Mouse (Mus musculus) MEL-GATA-1-ER (cell line): Measurements from ENCODE around the gene Rufy3.

Source experiments
- DNase-seq: peaks from one replicate; pipeline ENCODE4 v3.0.0-alpha.2; 2012; ENCODE audit warnings: low read depth; ENCODE audit errors: extremely low read depth

Rufy3 gene

DNA sequence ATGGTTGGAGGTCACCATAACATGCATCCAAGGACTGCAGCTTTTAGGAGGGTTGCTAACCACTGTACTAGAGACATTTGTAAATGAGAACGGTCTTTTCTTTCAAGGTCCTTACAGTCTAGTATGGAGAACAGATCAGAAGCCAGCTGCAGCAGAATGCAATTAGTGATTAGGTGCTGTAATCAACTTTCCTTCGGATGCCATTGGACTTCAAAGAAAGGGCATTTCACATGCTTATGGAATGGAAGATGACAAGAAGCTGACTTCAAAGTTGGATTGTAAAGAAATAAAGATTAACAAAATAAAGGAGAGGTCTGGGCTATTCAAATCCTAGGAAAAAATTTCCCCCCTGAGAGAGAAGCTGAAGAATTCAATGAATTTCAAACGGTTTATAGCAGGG, 119.4 kb downstream of the Rufy3 start:
- DNase-seq, result no peak

GRCm38 (mm10) chr5:88685306-88685705, 120.5 kb downstream of the Rufy3 start:
- DNase-seq, result no peak

GRCm38 (mm10) chr5:88685745-88686299, 121.0 kb downstream of the Rufy3 start:
- DNase-seq, result no peak

- peak; percentile 27 for DNase-seq
Measured at GRCm38 (mm10) chr5:88687996-88688406, 123.2 kb downstream of the Rufy3 start.

- peak; percentile 86 for DNase-seq
Measured at GRCm38 (mm10) chr5:88688583-88689187, 123.8 kb downstream of the Rufy3 start.

DNA sequence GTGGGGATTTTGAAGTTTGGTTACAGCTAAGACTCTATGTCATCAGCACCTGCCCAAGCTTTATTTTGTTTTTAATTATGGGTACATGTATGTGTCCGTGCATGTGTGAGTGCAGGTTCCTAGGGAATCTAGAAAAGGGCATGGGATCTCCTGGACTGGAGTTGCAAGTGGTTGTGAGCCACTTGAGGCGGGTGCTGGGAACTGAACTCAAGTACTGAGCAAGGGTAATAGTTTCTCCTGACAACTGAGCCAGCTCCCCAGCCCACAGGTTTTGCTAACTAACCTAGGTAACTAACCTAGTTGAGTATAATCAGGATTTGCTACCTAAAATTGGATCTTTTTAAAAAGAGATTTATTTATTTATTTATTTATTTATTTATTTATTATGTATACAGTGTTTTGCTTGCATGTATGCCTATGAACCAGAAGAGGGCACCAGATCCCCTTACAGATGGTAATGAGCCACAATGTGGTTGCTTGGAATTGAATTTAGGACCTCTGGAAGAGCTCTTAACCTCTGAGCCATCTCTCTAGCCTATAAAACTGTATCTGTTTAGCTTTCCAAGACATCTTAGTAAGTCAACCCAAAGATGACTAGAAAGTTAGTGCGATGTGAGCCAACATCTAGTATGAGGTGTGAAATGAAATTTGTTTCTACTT, 124.6 kb downstream of the Rufy3 start:
- peak; percentile 54 for DNase-seq

DNA sequence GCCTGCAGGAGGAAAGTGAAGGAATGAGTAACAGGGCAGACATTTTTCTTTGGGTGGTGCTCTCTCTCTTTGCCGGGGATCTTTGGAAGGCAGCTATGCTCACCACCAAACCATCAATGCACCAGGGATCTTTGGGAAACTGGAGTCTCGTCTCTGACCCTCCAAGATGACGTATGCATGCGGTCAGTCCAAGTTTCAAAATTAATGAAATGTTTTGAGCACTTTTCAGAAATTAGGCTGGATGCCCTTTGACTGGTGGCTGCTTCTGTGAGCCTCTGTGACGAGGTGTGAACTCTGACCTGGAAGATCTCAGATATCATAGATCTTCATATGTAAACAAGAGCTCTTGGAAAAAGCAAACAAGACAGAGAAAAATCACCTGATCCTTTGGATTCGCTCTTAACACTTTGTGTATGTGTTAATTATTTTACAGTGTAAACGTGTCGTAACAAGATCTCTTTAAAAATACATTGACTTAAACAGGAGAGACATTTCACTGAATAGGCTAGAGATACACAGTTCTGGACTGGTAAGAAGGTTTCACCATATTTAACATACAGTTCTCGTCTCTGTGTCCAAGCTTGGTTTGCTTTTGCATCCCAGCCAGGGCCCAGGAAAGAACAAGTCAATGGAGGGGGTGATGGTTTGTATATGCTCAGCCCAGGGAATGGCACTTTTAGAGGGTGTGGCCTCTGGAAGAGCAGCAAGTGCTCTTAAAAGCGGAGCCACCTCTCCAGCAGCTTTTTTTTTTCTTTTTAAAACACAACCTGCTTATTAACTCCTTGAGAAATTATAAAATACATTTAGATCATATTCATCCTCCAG, 126.1 kb downstream of the Rufy3 start:
- no peak for DNase-seq

- DNase-seq, result no peak
Measured at GRCm38 (mm10) chr5:88691506-88692095, 126.8 kb downstream of the Rufy3 start.

- DNase-seq, result no peak
Measured at GRCm38 (mm10) chr5:88692586-88692985, 127.7 kb downstream of the Rufy3 start.

GRCm38 (mm10) chr5:88693057-88693456, 128.2 kb downstream of the Rufy3 start:
- DNase-seq, result no peak

- DNase-seq, result no peak
Measured at GRCm38 (mm10) chr5:88697291-88697690, 132.5 kb downstream of the Rufy3 start.

DNA sequence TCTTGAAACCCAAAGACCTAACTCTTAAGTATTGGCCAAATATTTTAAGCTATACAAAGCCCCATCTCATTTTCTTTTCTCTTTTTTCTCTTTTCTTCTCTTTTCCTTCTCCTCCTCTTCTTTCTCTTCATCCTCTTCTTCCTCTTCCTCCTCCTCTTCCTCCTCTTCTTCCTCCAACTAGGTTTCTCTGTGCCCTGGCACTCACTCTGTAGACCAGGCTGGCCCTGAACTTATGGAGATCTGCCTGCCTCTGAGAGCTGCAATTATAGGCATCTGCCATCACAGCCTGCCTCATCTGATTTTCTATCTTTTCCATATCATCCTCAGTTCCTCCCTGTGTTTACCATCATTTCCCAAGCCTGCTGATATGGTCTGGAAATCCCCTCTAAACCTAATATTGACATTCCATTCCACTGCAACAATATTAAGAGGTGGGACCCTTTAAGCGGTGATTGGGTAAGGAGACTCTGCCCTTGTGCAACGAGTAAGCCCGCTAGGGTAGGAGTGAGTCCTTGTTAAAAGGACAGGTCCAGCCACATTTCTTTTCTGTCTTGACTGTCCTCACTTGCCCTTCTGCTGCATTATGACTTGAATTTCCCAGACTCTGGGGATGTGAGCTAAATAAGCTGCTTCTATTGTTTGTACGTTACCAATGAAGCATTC, 134.5 kb downstream of the Rufy3 start:
- DNase-seq, result no peak
